Mouse (Mus musculus) liver, adult 2 months (tissue): ENCODE results near the gene Frmd5. TPM values are rescaled to one million over a fixed set of nuclear protein-coding genes. Genes with fewer than 3 reads are reported as not detected.

Experiments used
- DNase-seq: peaks from one replicate; pipeline ENCODE4 v3.0.0-alpha.2; 2011; ENCODE audit warnings: low read depth, low spot score; ENCODE audit errors: extremely low read depth
- H3K27ac ChIP-seq: fragments of 200-500 bp; replicated peaks from 2 replicates; pipeline ENCODE4 v1.5.1; 2012; ENCODE audit warnings: low read depth, mild to moderate bottlenecking, control low read depth, inconsistent platforms, low read length; ENCODE audit not compliant: insufficient read depth
- H3K27me3 ChIP-seq: fragments of 200-500 bp; 2 replicates; pipeline ENCODE4 v1.6.1; 2012; ENCODE audit warnings: mild to moderate bottlenecking, moderate library complexity, low read length, inconsistent platforms; ENCODE audit not compliant: control insufficient read depth, insufficient read depth
- H3K36me3 ChIP-seq: fragments of 200-500 bp; 2 replicates; pipeline ENCODE4 v1.6.1; 2012; ENCODE audit warnings: low read length, inconsistent platforms; ENCODE audit not compliant: control insufficient read depth, insufficient read depth
- H3K4me1 ChIP-seq: fragments of 200-500 bp; 2 replicates; pipeline ENCODE4 v1.6.1; 2011; ENCODE audit warnings: low read length; ENCODE audit not compliant: control insufficient read depth, insufficient read depth
- H3K4me3 ChIP-seq: fragments of 200-500 bp; 2 replicates; pipeline ENCODE4 v1.5.1; 2011; ENCODE audit warnings: low read depth, mild to moderate bottlenecking, control low read depth, low read length, moderate library complexity; ENCODE audit not compliant: insufficient read depth
- H3K79me2 ChIP-seq: fragments of 200-500 bp; 2 replicates; pipeline ENCODE4 v1.6.1; 2012; ENCODE audit warnings: inconsistent platforms, mild to moderate bottlenecking, low read length, moderate library complexity; ENCODE audit not compliant: control insufficient read depth, insufficient read depth
- H3K9ac ChIP-seq: fragments of 200-500 bp; 2 replicates; pipeline ENCODE4 v1.6.1; 2012; ENCODE audit warnings: low read depth, mild to moderate bottlenecking, control low read depth, inconsistent platforms, low read length
- CTCF ChIP-seq: fragments of 200-500 bp; IDR thresholded peaks from 2 replicates; pipeline ENCODE4 v1.5.1; 2011; ENCODE audit warnings: low read depth, low read length, control low read depth
- POLR2A ChIP-seq: fragments of 200-500 bp; IDR thresholded peaks from 2 replicates; pipeline ENCODE4 v1.6.1; 2011; ENCODE audit warnings: low read length, control low read depth; ENCODE audit not compliant: insufficient read depth; ENCODE audit errors: extremely low read depth
- WGBS: fragments of 180-500 bp; shearing (Covaris S2); methylation state at CpG from one replicate; pipeline ENCODE4 v1.1.7; 2018; 5-methylcytosine and 5-hydroxymethylcytosine counted together
- polyA plus RNA-seq: library from polyadenylated mRNA; depleted of rRNA; stranded (reverse); fragments of >200 nt; gene quantifications from 2 replicates; pipeline ENCODE4 v1.2.3, GENCODE M21; 2012
- total RNA-seq: library from RNA; depleted of rRNA; stranded (reverse); fragments of >200 nt; gene quantifications from 2 replicates; pipeline ENCODE4 v1.2.3, GENCODE M21; 2014

The Frmd5 gene
- total and polyA plus RNA-seq, 2 experiments = not detected

DNA sequence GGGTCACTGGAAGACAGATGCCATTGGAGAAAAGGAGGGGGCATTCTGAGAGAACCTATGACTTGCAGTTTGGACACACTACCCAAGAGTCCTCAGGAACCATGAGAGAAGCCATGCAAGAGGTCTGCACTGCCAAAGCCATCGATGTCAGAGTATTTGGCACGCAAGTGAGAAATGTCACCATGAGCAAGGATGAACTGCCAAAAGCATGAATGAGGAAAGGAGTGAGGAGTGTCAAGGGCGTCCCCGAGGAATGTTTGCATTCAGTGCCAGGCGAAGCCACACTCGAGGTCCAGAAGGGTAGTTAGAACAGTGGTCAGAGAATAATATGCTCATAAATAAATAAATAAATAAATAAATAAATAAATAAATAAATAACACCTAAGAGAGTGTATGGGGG, 150.9 kb downstream of the Frmd5 start:
- H3K9ac ChIP-seq = no peak overlapping the region
- DNase-seq = no peak
- H3K27ac ChIP-seq = no peak overlapping the region
- H3K36me3 ChIP-seq = no peaks in the 10 kb centered on the region
- no peaks in the 10 kb centered on the region for H3K27me3 ChIP-seq
- TF ChIP-seq CTCF = no peak
- TF ChIP-seq POLR2A = no peak
- WGBS = 92% methylated on average over 6 of the region's 6 CpGs
- no peaks in the 10 kb centered on the region for H3K4me1 ChIP-seq
- H3K4me3 ChIP-seq = no peak overlapping the region
- H3K79me2 ChIP-seq = no peaks in the 10 kb centered on the region

- Histone ChIP-seq H3K9ac (no peak overlapping the region), H3K36me3 (no peaks in the 10 kb centered on the region), H3K27ac (no peak overlapping the region), H3K79me2 (no peaks in the 10 kb centered on the region), H3K4me3 (no peak overlapping the region), H3K27me3 (no peaks in the 10 kb centered on the region), H3K4me1 (no peaks in the 10 kb centered on the region)
- WGBS = 82% methylated on average over 8 of the region's 8 CpGs
- no peak for DNase-seq
- no peak for TF ChIP-seq CTCF
- TF ChIP-seq POLR2A = no peak
Measured at GRCm38 (mm10) chr2:121655106-121655505, 151.8 kb downstream of the Frmd5 start.

- DNase-seq = no peak
- no peaks in the 10 kb centered on the region for H3K4me1 ChIP-seq
- H3K9ac ChIP-seq = no peak overlapping the region
- H3K79me2 ChIP-seq = no peaks in the 10 kb centered on the region
- H3K27me3 ChIP-seq = no peaks in the 10 kb centered on the region
- no peak for TF ChIP-seq POLR2A
- no peak for TF ChIP-seq CTCF
- 69% methylated on average over 4 of the region's 4 CpGs for WGBS
- H3K27ac ChIP-seq = no peak overlapping the region
- H3K4me3 ChIP-seq = no peak overlapping the region
- no peaks in the 10 kb centered on the region for H3K36me3 ChIP-seq
Measured at GRCm38 (mm10) chr2:121646528-121646927, 160.4 kb downstream of the Frmd5 start.

GRCm38 (mm10) chr2:121642934-121643333, 164.0 kb downstream of the Frmd5 start:
- Histone ChIP-seq H3K4me3 (no peak overlapping the region), H3K27me3 (no peaks in the 10 kb centered on the region), H3K36me3 (no peaks in the 10 kb centered on the region), H3K79me2 (no peaks in the 10 kb centered on the region), H3K27ac (no peak overlapping the region), H3K4me1 (no peaks in the 10 kb centered on the region), H3K9ac (no peak overlapping the region)
- WGBS = 81% methylated on average over 6 of the region's 6 CpGs
- TF ChIP-seq POLR2A = no peak
- TF ChIP-seq CTCF = no peak
- no peak for DNase-seq

DNA sequence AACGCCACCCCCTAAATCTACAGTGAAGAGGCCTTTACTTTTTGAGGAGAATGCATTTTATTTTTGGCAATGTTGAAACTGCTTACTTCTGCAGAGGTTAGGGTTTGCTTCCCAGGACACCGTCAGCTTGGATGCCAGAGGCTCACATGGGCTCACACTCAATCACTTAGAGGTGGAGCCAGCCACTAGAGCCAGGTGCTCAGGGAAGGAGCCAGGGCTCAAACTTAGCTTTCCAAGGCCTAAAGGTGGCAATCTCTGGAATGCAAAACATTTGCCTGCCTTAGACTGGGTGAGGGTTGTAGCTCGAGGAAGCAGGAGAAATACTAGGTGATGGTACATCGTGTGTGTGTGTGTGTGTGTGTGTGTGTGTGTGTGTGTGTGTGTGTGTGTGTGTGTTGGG, 174.8 kb downstream of the Frmd5 start:
- Histone ChIP-seq H3K27ac (no peak overlapping the region), H3K9ac (no peak overlapping the region), H3K4me1 (no peaks in the 10 kb centered on the region), H3K27me3 (no peaks in the 10 kb centered on the region), H3K36me3 (no peaks in the 10 kb centered on the region), H3K79me2 (no peaks in the 10 kb centered on the region), H3K4me3 (no peak overlapping the region)
- WGBS = 56% methylated on average over 4 of the region's 4 CpGs
- no peak for DNase-seq
- TF ChIP-seq POLR2A (no peak), CTCF (no peak)

DNA sequence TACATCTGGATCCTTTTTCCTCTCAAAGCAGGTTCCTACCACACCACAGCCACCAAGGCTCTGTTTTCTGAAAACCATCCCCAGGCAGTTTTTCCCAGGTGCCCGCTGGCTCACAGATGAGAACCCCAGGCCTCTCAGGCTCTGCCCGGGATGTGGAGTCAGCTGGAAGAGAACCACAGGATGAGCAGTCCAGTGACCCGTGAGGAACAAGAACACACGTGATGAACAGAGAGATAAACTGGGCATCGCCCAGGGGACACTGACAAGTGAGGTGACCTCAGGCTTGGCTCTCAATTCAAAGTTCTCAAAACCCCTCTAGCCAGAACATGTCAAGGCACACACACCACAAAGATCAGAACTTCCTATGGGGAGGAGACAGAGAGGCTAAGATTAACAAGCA, 176.6 kb downstream of the Frmd5 start:
- Histone ChIP-seq H3K4me1 (no peaks in the 10 kb centered on the region), H3K4me3 (no peak overlapping the region), H3K27ac (no peak overlapping the region), H3K27me3 (no peaks in the 10 kb centered on the region), H3K79me2 (no peaks in the 10 kb centered on the region), H3K36me3 (no peaks in the 10 kb centered on the region), H3K9ac (no peak overlapping the region)
- TF ChIP-seq POLR2A (no peak), CTCF (no peak)
- DNase-seq = no peak
- WGBS = 69% methylated on average over 5 of the region's 5 CpGs
